Mouse (Mus musculus): ENCODE measurements around the gene Coro1a.

DNA sequence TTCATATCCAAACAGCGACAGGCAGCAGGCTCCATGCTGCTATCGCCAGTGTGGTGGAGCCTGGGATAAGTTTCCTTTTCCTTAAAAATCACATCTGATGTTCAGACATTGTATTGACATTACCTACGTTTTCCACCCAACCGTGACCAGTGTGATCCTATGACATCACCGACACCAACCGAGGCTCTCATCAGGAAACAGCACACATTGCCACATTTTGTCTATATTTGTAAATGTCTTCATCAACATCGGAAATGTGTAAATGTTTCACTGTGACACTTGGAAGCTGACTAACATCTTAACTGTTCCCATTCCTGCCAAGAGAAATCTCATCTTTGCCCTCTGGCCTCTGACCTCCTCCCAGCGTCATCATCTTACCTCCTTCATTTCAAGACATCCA lies 28.5 kb upstream of the Coro1a start:
- no peak for TF ChIP-seq MAX (IDR thresholded peaks at IDR 0.05)
- no peak for TF ChIP-seq MYOG (IDR thresholded peaks at IDR 0.05; ENCODE audit: control insufficient read depth, extremely low read depth, insufficient read length)

Data from C2C12 (cell line).